Mouse (Mus musculus): ENCODE measurements around the gene Spata5. TPM values are rescaled to one million over a fixed set of nuclear protein-coding genes. Genes with fewer than 3 reads are reported as not detected.
A peak's percentile ranks its signal among the peaks of the same experiment; 100 is the strongest.

Gene Spata5
- polyA plus RNA-seq (2015; fragmentation: Nextera tagmentation; extraction: Ambion mirVana), result 33.3 and 38.3 TPM in 2 replicates

DNA sequence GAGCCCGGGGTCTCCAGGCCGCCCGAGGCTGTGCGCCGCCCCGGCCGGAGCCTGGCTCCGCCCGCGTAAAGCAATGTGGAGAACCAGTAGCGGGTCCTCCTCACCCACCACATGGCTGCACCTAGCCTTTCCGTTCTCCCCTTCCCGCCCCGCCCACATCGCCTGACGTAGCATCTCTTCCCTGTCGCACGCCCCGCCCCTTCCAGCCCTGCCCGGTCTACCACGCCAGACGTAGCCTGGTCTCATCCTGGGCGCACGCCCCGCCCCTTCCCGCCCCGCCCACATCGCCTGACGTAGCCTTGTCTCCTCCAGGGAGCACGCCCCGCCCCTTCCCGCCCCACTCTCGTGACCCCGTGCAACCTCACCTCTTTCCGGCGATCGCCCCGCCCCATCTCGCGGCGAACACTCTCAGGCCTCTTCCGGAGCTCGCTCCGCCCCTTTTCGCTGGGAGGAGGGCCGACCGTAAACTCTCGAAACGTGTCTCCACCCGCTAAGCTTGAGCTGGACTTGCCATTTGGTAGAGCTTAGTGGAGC is at the start of gene Spata5:
Gene Spata5 (plus strand): TSS at position 439 of the 534 bp plus-strand sequence.
- peaks cover 19% of the 10 kb centered on the region for H3K4me1 ChIP-seq
- WGBS, result 0% methylated on average over 33 of the region's 50 CpGs
- H3K9me3 ChIP-seq (replicated peaks), result no peaks in the 10 kb centered on the region
- peak within 1 kb of the TSS; percentile 76 for H3K4me3 ChIP-seq
- H3K4me2 ChIP-seq, result peak within 1 kb of the TSS; percentile 94
- peak within 1 kb of the TSS; percentile 82 for H3K9ac ChIP-seq
- H3K36me3 ChIP-seq (ENCODE audit: poor library complexity, severe bottlenecking), result no peaks in the 10 kb centered on the region
- peak within 1 kb of the TSS; percentile 71 for H3K27ac ChIP-seq
- ATAC-seq, result peak; percentile 96
- H3K27me3 ChIP-seq, result no peaks in the 10 kb centered on the region

DNA sequence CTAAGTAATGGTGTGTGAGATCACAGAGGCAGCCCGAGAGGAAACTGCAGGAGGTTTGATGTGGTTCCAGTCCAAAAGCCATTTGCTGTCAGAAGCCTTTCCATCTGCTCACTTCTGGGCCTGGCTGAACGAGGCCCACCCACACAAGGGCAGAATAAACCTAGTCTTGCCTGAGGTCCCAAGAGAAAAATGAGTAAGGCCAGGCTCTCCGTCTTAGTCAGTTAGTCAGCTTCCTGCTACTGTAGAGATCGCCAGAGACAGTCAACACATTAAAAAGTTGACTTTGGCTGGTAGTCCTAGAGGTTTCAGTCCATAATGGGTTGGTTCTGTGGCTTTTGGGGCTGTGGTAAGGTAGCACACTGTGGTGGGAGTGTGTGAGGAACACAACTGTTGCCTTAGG is 49.3 kb upstream of the Spata5 start:
- no peak overlapping the region for H3K27ac ChIP-seq
- no peak overlapping the region for H3K4me3 ChIP-seq
- WGBS, result 74% methylated on average over 4 of the region's 4 CpGs
- H3K9me3 ChIP-seq (replicated peaks), result no peaks in the 10 kb centered on the region
- H3K36me3 ChIP-seq (ENCODE audit: poor library complexity, severe bottlenecking), result no peaks in the 10 kb centered on the region
- H3K27me3 ChIP-seq, result no peaks in the 10 kb centered on the region
- no peak for ATAC-seq
- no peak overlapping the region for H3K4me2 ChIP-seq
- no peaks in the 10 kb centered on the region for H3K4me1 ChIP-seq
- H3K9ac ChIP-seq, result no peak overlapping the region

DNA sequence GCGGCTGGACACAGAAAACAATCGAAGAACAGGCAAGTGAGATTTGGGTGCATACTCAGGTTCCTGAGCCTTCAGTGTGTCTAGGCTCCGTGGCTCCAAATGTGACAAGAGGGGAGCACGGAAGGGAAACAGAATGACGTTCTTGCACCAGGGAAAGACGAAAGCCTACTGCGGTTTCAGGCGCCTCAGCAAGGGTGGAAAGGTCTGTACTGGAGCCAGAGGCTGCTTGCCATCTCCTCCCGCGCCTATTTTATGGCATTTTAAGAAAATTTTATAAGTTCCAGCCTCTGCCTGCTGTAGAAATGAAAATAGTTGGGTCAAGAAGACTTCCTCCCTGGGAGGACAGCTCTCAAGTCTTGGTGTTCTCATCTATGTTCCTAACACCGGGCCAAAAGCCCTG is 46.0 kb upstream of the Spata5 start:
- Histone ChIP-seq H3K27ac (no peak overlapping the region), H3K4me2 (no peak overlapping the region), H3K4me1 (no peaks in the 10 kb centered on the region), H3K27me3 (no peaks in the 10 kb centered on the region), H3K9ac (no peak overlapping the region), H3K36me3 (ENCODE audit: poor library complexity, severe bottlenecking) (no peaks in the 10 kb centered on the region), H3K4me3 (no peak overlapping the region), H3K9me3 (replicated peaks) (no peaks in the 10 kb centered on the region)
- ATAC-seq, result no peak
- 91% methylated on average over 11 of the region's 11 CpGs for WGBS

DNA sequence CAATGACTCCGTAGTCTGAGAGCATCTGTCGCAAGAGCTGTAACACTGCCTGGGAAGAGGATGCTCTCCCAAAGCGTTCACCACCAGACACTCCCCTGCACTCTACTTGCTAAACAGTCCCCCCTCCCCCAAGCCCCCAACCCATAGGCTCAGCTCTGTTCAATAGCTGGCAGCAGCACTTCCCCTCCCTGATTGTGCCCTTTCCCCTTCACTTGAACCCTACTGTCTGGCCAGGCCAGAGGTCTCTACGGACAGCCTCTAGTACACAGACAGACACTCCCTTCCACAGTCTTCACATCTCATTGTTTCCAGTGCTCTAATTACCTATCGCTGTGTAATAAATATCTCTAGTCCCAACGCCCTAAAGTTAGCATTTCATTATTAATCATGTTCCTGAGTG is 41.8 kb upstream of the Spata5 start:
- WGBS, result 78% methylated on average over 6 of the region's 6 CpGs
- no peak for ATAC-seq

DNA sequence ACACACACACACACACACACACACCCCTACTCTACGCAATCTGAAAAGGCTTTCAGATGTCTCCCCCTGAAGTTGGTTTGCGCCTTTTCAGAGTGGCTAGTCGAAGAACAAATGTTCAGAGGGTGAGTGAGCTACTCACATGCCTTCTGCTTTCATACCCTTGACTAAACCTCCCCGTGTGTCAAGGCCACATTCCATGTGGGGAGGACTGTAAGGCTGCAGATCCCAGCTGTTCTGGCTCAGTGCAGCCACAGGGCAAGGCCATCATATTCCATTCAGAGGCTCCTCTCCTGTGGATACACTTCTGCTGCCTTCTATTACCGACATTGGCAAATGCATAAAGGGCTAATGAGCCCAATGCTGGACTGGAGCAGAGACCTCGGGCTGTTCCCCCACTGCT is 41.3 kb upstream of the Spata5 start:
- H3K4me3 ChIP-seq, result no peak overlapping the region
- H3K9me3 ChIP-seq (replicated peaks), result no peaks in the 10 kb centered on the region
- ATAC-seq, result no peak
- no peak overlapping the region for H3K4me2 ChIP-seq
- 0 out of 2 replicates have a peak, but pooled peaks cover 7% of the 10 kb centered on the region for H3K4me1 ChIP-seq
- no peaks in the 10 kb centered on the region for H3K27me3 ChIP-seq
- H3K36me3 ChIP-seq (ENCODE audit: poor library complexity, severe bottlenecking), result no peaks in the 10 kb centered on the region
- H3K9ac ChIP-seq, result no peak overlapping the region
- 74% methylated on average over 6 of the region's 6 CpGs for WGBS
- no peak overlapping the region for H3K27ac ChIP-seq

More for the DNA sequence above, 41.8 kb upstream of the Spata5 start:
- Histone ChIP-seq H3K27me3 (no peaks in the 10 kb centered on the region), H3K27ac (no peak overlapping the region), H3K9ac (no peak overlapping the region), H3K4me1 (0 out of 2 replicates have a peak, but pooled peaks cover 7% of the 10 kb centered on the region), H3K4me3 (no peak overlapping the region), H3K4me2 (no peak overlapping the region), H3K9me3 (replicated peaks) (no peaks in the 10 kb centered on the region), H3K36me3 (ENCODE audit: poor library complexity, severe bottlenecking) (no peaks in the 10 kb centered on the region)

DNA sequence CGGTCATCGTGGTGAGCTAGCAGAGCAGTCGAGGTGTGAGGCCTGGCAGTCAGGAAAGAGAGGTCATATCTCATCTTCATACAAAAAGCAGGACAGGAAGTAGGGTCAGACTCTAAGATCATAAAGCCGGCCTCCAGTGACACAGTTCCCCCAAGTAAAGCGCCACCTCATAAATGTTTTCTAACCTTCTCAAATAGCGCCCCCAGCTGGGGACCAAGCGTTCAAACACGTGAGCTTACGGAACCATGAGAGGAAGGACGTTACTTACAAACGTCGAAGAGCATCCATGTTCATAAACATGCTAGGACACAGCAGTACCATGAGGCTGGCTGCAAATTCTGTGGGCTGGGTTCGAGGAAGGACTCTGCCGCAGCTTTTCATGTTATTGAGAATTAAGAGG is 40.5 kb upstream of the Spata5 start:
- Histone ChIP-seq H3K4me2 (no peak overlapping the region), H3K9ac (no peak overlapping the region), H3K4me3 (no peak overlapping the region), H3K9me3 (replicated peaks) (no peaks in the 10 kb centered on the region), H3K27me3 (no peaks in the 10 kb centered on the region), H3K36me3 (ENCODE audit: poor library complexity, severe bottlenecking) (no peaks in the 10 kb centered on the region), H3K27ac (no peak overlapping the region), H3K4me1 (0 out of 2 replicates have a peak, but pooled peaks cover 7% of the 10 kb centered on the region)
- ATAC-seq, result no peak
- 86% methylated on average over 14 of the region's 14 CpGs for WGBS

DNA sequence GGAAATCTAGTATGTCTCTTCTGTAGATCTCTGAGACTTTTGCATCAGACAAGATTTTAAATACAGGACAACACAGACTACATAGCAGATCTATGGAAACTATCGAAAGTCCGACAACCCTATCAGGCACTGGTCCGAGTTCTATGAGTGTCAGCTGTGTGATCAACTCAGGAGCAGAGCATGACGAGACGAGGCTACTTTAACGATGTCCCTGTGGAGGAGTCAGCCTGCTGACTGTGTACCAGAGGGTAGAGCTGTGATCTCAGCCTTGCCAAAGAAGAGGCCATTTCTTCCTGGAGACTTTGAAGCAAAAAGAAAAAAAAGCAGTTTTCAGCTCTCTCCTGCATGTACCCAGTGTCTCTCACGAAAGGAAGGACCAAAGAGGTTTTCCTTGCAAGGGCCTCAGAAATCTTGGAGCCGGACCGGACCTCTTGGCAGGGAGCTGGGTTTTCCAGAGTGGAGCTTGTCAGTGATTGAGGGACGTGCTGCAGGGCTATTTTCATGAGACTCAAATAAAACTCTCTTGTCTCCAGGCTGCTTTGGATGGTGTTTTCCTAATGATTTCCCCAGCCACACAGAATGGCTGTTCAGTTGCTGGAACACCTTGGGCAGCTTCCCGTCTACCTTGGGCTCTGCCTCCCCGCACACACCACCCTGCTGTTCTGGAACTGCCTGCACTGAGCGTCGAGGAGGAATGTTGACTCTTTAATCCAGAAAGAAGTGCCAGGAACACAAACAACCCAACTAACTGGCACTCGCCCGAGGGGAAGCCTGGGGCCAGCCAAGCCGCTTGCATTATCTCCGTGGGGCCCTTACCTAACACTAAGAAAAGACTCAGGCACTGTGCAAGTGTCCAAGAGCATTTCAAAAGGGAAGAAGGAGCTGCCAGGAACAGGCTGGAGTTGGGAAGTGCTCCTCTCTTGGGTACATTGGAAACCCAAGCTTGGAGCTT is 39.5 kb upstream of the Spata5 start:
- Histone ChIP-seq H3K9ac (no peak overlapping the region), H3K9me3 (replicated peaks) (no peaks in the 10 kb centered on the region), H3K27me3 (no peaks in the 10 kb centered on the region), H3K4me2 (no peak overlapping the region), H3K4me3 (no peak overlapping the region), H3K36me3 (ENCODE audit: poor library complexity, severe bottlenecking) (no peaks in the 10 kb centered on the region), H3K27ac (no peak overlapping the region), H3K4me1 (0 out of 2 replicates have a peak, but pooled peaks cover 7% of the 10 kb centered on the region)
- WGBS, result 63% methylated on average over 18 of the region's 18 CpGs
- no peak for ATAC-seq

DNA sequence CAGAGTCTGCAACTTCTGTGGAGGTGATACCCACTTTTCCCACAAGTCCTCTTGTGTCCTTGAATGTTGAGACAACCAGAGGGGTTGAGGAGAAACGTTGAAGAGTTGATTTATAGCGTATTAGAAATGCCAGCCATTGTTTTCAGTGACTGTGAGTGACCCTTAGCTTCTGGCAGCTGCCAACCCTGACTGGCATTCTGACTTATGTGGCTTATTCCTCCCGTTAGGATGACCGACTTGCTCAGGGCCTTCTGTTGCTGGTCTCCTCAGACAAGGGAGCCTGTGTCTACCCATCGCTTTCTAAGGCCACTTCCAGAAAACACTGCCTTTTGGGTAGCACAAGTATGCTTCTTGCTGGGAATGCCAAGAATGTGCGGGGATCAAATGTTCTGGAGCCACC is 38.2 kb upstream of the Spata5 start:
- Histone ChIP-seq H3K4me3 (no peak overlapping the region), H3K4me1 (0 out of 2 replicates have a peak, but pooled peaks cover 7% of the 10 kb centered on the region), H3K9ac (no peak overlapping the region), H3K9me3 (replicated peaks) (no peaks in the 10 kb centered on the region), H3K27ac (no peak overlapping the region), H3K36me3 (ENCODE audit: poor library complexity, severe bottlenecking) (no peaks in the 10 kb centered on the region), H3K4me2 (no peak overlapping the region), H3K27me3 (no peaks in the 10 kb centered on the region)
- WGBS, result 73% methylated on average over 6 of the region's 6 CpGs
- no peak for ATAC-seq

DNA sequence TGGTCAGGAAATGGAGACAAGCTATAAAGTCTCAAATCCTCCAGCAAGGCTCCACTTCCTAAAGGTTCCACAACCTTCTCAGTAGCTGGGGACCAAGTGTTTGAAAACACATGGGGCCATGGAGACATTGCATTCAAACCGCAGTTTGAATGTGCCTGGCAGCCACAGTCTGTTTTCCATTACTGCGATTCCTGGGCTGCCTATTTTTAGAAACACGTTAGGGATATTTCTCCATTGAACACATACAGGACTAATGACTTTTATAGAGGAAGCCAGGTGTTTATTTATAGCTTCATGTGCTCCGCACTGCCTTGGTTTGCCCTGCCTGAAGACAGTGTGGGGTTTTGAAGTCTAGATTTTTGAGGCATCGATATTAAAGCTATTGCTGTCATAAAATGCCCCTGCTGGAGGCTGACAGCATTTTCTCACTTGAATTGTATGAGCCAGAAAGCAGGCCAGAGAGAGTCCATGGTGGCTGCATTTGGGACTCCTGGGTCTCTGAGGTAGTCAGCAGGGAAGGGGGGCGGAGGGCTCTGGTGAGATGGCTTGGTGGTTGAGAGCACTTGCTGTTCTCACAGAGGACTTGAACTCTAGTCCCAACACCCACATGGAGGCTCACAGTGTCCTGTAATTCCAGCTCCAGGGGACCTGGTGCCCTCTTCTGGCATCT is 36.5 kb upstream of the Spata5 start:
- H3K27me3 ChIP-seq, result no peaks in the 10 kb centered on the region
- no peak for ATAC-seq
- 86% methylated on average over 6 of the region's 6 CpGs for WGBS
- H3K4me1 ChIP-seq, result 0 out of 2 replicates have a peak, but pooled peaks cover 7% of the 10 kb centered on the region
- H3K9ac ChIP-seq, result no peak overlapping the region
- H3K36me3 ChIP-seq (ENCODE audit: poor library complexity, severe bottlenecking), result no peaks in the 10 kb centered on the region
- no peaks in the 10 kb centered on the region for H3K9me3 ChIP-seq (replicated peaks)
- H3K4me3 ChIP-seq, result no peak overlapping the region
- H3K4me2 ChIP-seq, result no peak overlapping the region
- no peak overlapping the region for H3K27ac ChIP-seq

DNA sequence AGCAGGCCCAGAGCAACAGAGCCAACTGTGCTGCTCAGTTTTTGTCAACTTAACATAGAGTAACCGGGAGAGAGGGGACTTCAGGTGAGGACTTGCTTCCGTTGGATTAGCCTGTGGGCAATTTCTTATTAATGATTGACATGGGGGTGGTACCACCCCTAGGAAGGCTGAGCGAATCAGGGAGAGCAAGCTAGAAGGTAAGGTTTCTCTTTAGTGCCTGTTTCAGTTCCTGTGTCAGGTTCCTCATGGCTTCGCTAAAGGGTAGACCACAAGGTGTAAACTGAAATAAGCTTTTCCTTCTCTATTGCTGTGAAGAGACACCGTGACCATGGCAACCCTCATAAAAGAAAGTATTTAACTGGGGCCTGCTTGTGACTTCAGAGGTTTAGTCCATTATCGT is 32.4 kb upstream of the Spata5 start:
- Histone ChIP-seq H3K4me2 (no peak overlapping the region), H3K36me3 (ENCODE audit: poor library complexity, severe bottlenecking) (no peaks in the 10 kb centered on the region), H3K9me3 (replicated peaks) (0 out of 2 replicates have a peak, but pooled peaks cover 4% of the 10 kb centered on the region), H3K4me3 (no peak overlapping the region), H3K9ac (no peak overlapping the region), H3K27me3 (no peaks in the 10 kb centered on the region), H3K27ac (no peak overlapping the region), H3K4me1 (no peaks in the 10 kb centered on the region)
- no peak for ATAC-seq
- WGBS, result 92% methylated on average over 6 of the region's 6 CpGs

DNA sequence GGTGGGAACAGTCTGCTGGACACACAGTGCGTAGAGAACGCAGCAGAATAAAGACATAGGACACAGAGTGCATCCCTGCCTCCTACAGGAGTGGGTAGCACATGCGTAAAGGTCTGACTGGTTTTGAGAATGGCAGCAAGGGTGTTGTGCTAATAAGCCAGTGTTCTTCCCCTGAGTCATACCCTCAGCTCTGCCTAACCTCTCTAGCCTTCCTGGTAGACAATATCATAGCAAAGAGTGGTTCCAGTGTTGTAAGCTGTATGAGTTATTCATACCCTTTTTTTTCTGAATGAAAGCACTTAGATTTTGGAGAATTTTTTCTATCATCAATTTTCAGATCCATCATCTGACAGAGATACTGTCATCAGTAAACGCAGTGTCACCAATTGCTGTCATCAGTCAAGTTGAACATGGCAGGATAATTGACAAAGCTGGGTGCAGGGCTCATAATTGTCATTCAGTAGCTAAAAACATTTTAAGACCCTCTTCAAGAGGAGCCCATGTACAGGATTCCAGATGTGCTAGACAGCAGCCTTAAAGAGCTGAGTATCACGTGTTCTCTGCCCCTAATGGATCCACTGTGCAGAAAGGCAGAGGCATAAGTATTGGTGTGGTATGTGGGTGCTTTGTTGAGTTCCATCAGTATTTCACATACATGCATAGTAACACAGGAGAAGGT is 22.6 kb upstream of the Spata5 start:
- Histone ChIP-seq H3K27ac (no peak overlapping the region), H3K4me3 (no peak overlapping the region), H3K27me3 (no peaks in the 10 kb centered on the region), H3K9ac (no peak overlapping the region), H3K36me3 (ENCODE audit: poor library complexity, severe bottlenecking) (no peaks in the 10 kb centered on the region), H3K4me2 (no peak overlapping the region), H3K4me1 (no peaks in the 10 kb centered on the region), H3K9me3 (replicated peaks) (no peaks in the 10 kb centered on the region)
- ATAC-seq, result peak; percentile 65; the same call in 1 of the 2 replicates
- 91% methylated on average over 5 of the region's 5 CpGs for WGBS
